Mouse (Mus musculus) cerebellum, adult 2 months (tissue): ENCODE measurements at regions not wholly inside any gene's neighbourhood (a gene's known extent, or its start where the extent isn't known, plus 50 kb on each side); places are given as distances from the start of the nearest gene placed in this dataset.

Experiments used
- CTCF ChIP-seq: fragments of 200-500 bp; IDR thresholded peaks from 2 replicates; pipeline ENCODE4 v1.5.1; 2011; ENCODE audit warnings: low read depth, mild to moderate bottlenecking, control low read depth, low read length, moderate library complexity, borderline replicate concordance; ENCODE audit not compliant: insufficient read depth
- POLR2A ChIP-seq: fragments of 200-500 bp; IDR thresholded peaks from 2 replicates; pipeline ENCODE4 v1.6.1; 2011; ENCODE audit warnings: low read length, control low read depth, borderline replicate concordance; ENCODE audit not compliant: insufficient read depth

DNA sequence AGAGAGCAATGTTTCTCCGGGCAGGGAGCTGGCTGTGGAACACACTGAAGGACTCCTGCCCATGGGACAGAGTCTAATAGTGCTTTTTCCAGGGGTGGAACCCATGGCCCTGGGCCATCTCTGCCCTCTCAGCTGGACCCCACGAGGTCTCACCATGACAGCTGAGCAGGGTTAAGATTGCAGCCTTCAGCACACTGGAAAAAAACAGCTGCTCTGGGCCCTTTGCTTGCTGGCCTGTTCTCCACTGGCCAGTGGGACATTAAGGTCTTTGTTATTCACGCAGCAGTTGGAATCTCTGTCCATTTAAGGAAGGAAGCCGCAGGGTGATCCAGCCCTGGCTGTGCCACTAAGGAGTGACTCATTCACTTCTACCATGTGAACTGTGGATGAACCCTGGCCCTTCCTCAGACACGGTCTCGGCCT, 106.3 kb upstream of the 1700016C15Rik start:
- TF ChIP-seq CTCF (no peak), POLR2A (no peak)
